Mouse (Mus musculus) MEL (cell line): ENCODE data around the gene Ate1. TPM values are rescaled to one million over a fixed set of nuclear protein-coding genes. Genes with fewer than 3 reads are reported as not detected.
"Not testable (repeated sequence)": the region's sequence is repeated elsewhere in the genome, so short reads cannot be mapped to it uniquely, and the experiment has no call there.

ENCODE experiments used
- DNase-seq: peaks from one replicate; pipeline ENCODE4 v3.0.0; 2011; ENCODE audit warnings: low read depth, low spot score
- H3K27ac ChIP-seq: 2 replicates; pipeline ENCODE4 v1.5.1; 2012; ENCODE audit warnings: low read depth, mild to moderate bottlenecking, control low read depth, low read length, moderate library complexity; ENCODE audit not compliant: control insufficient read depth
- H3K27me3 ChIP-seq, 2 experiments: fragments of 150-350 bp in 1 of 2; sonication (generic) in 1 of 2; 2 replicates each; pipeline ENCODE4 v1.6.1; 2012; ENCODE audit warnings: low read length in 2 of 2, mild to moderate bottlenecking in 2 of 2, improper control_type of control experiment in 1 of 2, moderate library complexity in 1 of 2; ENCODE audit not compliant: insufficient read depth in 2 of 2, control insufficient read depth in 1 of 2
- H3K36me3 ChIP-seq, 2 experiments: 2 replicates each; pipeline ENCODE4 v1.6.1; 2012 to 2014; ENCODE audit warnings: low read length in 2 of 2, improper control_type of control experiment in 1 of 2, inconsistent platforms in 1 of 2, mild to moderate bottlenecking in 1 of 2; ENCODE audit not compliant: insufficient read depth in 2 of 2, control insufficient read depth in 1 of 2
- H3K4me1 ChIP-seq, 2 experiments: fragments of 150-350 bp in 1 of 2; sonication (generic) in 1 of 2; 2 replicates each; pipeline ENCODE4 v1.6.1; 2012; ENCODE audit warnings: low read length in 2 of 2, improper control_type of control experiment in 1 of 2, mild to moderate bottlenecking in 1 of 2; ENCODE audit not compliant: insufficient read depth in 2 of 2, control insufficient read depth in 1 of 2
- H3K4me3 ChIP-seq, 2 experiments: fragments of 150-350 bp in 1 of 2; sonication (generic) in 1 of 2; 2 replicates each; pipeline ENCODE4 v1.5.1; 2012; ENCODE audit warnings: low read depth in 2 of 2, low read length in 2 of 2, mild to moderate bottlenecking in 2 of 2, moderate library complexity in 2 of 2, control low read depth in 1 of 2, improper control_type of control experiment in 1 of 2; ENCODE audit not compliant: control insufficient read depth in 1 of 2, insufficient read depth in 1 of 2
- H3K79me2 ChIP-seq: 2 replicates; pipeline ENCODE4 v1.6.1; 2012; ENCODE audit warnings: mild to moderate bottlenecking, low read length, moderate library complexity; ENCODE audit not compliant: control insufficient read depth, poor library complexity, insufficient read depth
- H3K9ac ChIP-seq: 2 replicates; pipeline ENCODE4 v1.6.1; 2012; ENCODE audit warnings: low read depth, mild to moderate bottlenecking, control low read depth, low read length, moderate library complexity; ENCODE audit not compliant: control insufficient read depth, poor library complexity, severe bottlenecking
- H3K9me3 ChIP-seq: fragments of 150-350 bp; sonication (generic); replicated peaks from 2 replicates; pipeline ENCODE4 v1.6.1; 2012; ENCODE audit warnings: mild to moderate bottlenecking, low read length, improper control_type of control experiment, moderate library complexity; ENCODE audit not compliant: insufficient read depth
- BHLHE40 ChIP-seq: IDR thresholded peaks from 2 replicates; pipeline ENCODE4 v1.6.1; 2012; ENCODE audit warnings: low read depth, mild to moderate bottlenecking, inconsistent platforms, low read length, improper control_type of control experiment, borderline replicate concordance
- CHD2 ChIP-seq: IDR thresholded peaks from 2 replicates; pipeline ENCODE4 v1.6.1; 2011; ENCODE audit warnings: low read length, improper control_type of control experiment
- CTCF ChIP-seq, 3 experiments: IDR thresholded peaks in 2 of 3; conservative IDR thresholded peaks in 1 of 3; 2 replicates each; pipeline ENCODE4 v1.5.1; 2011 to 2012; ENCODE audit warnings: low read length in 3 of 3, low read depth in 2 of 3, mild to moderate bottlenecking in 2 of 3, improper control_type of control experiment in 1 of 3, inconsistent platforms in 1 of 3, mixed read lengths in 1 of 3, moderate library complexity in 1 of 3; ENCODE audit not compliant: control insufficient read depth in 1 of 3, insufficient read depth in 1 of 3, poor library complexity in 1 of 3, severe bottlenecking in 1 of 3
- E2F4 ChIP-seq: IDR thresholded peaks from 2 replicates; pipeline ENCODE4 v1.6.1; 2011; ENCODE audit warnings: low read depth, low read length, improper control_type of control experiment, borderline replicate concordance
- ELF1 ChIP-seq: IDR thresholded peaks from 2 replicates; pipeline ENCODE4 v1.6.1; 2014; ENCODE audit warnings: low read depth, mild to moderate bottlenecking, inconsistent platforms, low read length, improper control_type of control experiment, moderate library complexity
- EP300 ChIP-seq, 2 experiments: IDR thresholded peaks; 2 replicates each; pipeline ENCODE4 v1.6.1; 2011; ENCODE audit warnings: improper control_type of control experiment in 2 of 2, low read length in 2 of 2, low read depth in 1 of 2, mild to moderate bottlenecking in 1 of 2
- ETS1 ChIP-seq: IDR thresholded peaks from 2 replicates; pipeline ENCODE4 v1.6.1; 2012; ENCODE audit warnings: low read depth, mild to moderate bottlenecking, inconsistent platforms, low read length, improper control_type of control experiment, moderate library complexity
- GABPA ChIP-seq: IDR thresholded peaks from 2 replicates; pipeline ENCODE4 v1.6.1; 2012; ENCODE audit warnings: low read depth, mild to moderate bottlenecking, inconsistent platforms, low read length, improper control_type of control experiment, moderate library complexity
- GATA1 ChIP-seq: IDR thresholded peaks from 2 replicates; pipeline ENCODE4 v1.6.1; 2011; ENCODE audit warnings: low read depth, low read length, improper control_type of control experiment
- HCFC1 ChIP-seq: IDR thresholded peaks from 2 replicates; pipeline ENCODE4 v1.6.1; 2012; ENCODE audit warnings: low read depth, mild to moderate bottlenecking, inconsistent platforms, low read length, improper control_type of control experiment, moderate library complexity
- KAT2A ChIP-seq: conservative IDR thresholded peaks from 2 replicates; pipeline ENCODE4 v1.6.1; 2012; ENCODE audit warnings: low read depth, low read length, improper control_type of control experiment, inconsistent platforms
- MAFK ChIP-seq: IDR thresholded peaks from 2 replicates; pipeline ENCODE4 v1.6.1; 2011; ENCODE audit warnings: low read depth, mild to moderate bottlenecking, low read length, improper control_type of control experiment, borderline replicate concordance
- MAX ChIP-seq: IDR thresholded peaks from 2 replicates; pipeline ENCODE4 v1.6.1; 2011; ENCODE audit warnings: low read length, improper control_type of control experiment
- MAZ ChIP-seq: IDR thresholded peaks from 2 replicates; pipeline ENCODE4 v1.6.1; 2012; ENCODE audit warnings: low read depth, mild to moderate bottlenecking, inconsistent platforms, low read length, improper control_type of control experiment
- MEF2A ChIP-seq: IDR thresholded peaks from 2 replicates; pipeline ENCODE4 v1.6.1; 2014; ENCODE audit warnings: low read depth, mild to moderate bottlenecking, inconsistent platforms, low read length, improper control_type of control experiment; ENCODE audit not compliant: poor library complexity, insufficient replicate concordance, severe bottlenecking; ENCODE audit errors: extremely low read depth
- MXI1 ChIP-seq: IDR thresholded peaks from 2 replicates; pipeline ENCODE4 v1.6.1; 2011; ENCODE audit warnings: mild to moderate bottlenecking, low read depth, low read length, improper control_type of control experiment
- MYC ChIP-seq: IDR thresholded peaks from 2 replicates; pipeline ENCODE4 v1.6.1; 2011; ENCODE audit warnings: low read depth, mild to moderate bottlenecking, low read length, improper control_type of control experiment, moderate library complexity
- NELFE ChIP-seq: IDR thresholded peaks from 2 replicates; pipeline ENCODE4 v1.6.1; 2011; ENCODE audit warnings: low read depth, low read length, improper control_type of control experiment
- NRF1 ChIP-seq: IDR thresholded peaks from 2 replicates; pipeline ENCODE4 v1.6.1; 2014; ENCODE audit warnings: low read depth, mild to moderate bottlenecking, inconsistent platforms, low read length, improper control_type of control experiment, moderate library complexity; ENCODE audit not compliant: poor library complexity, insufficient read depth, severe bottlenecking
- POLR2AphosphoS2 ChIP-seq: IDR thresholded peaks from 2 replicates; pipeline ENCODE4 v1.6.1; 2011; ENCODE audit warnings: low read length, improper control_type of control experiment
- POLR2AphosphoS5 ChIP-seq: IDR thresholded peaks from 2 replicates; pipeline ENCODE4 v1.6.1; 2012; ENCODE audit warnings: low read depth, borderline replicate concordance, mild to moderate bottlenecking, inconsistent platforms, low read length, moderate library complexity, mixed read lengths
- RAD21 ChIP-seq: IDR thresholded peaks from 2 replicates; pipeline ENCODE4 v1.6.1; 2011; ENCODE audit warnings: mild to moderate bottlenecking, low read depth, low read length, improper control_type of control experiment
- RCOR1 ChIP-seq: IDR thresholded peaks from 2 replicates; pipeline ENCODE4 v1.6.1; 2012; ENCODE audit warnings: low read depth, mild to moderate bottlenecking, inconsistent platforms, low read length, improper control_type of control experiment
- SIN3A ChIP-seq: IDR thresholded peaks from 2 replicates; pipeline ENCODE4 v1.6.1; 2012; ENCODE audit warnings: low read length, improper control_type of control experiment, inconsistent platforms
- SMC3 ChIP-seq: IDR thresholded peaks from 2 replicates; pipeline ENCODE4 v1.6.1; 2011; ENCODE audit warnings: low read depth, low read length, improper control_type of control experiment
- TBP ChIP-seq: IDR thresholded peaks from 2 replicates; pipeline ENCODE4 v1.8.0; 2011; ENCODE audit warnings: low read depth, low read length, improper control_type of control experiment
- TCF12 ChIP-seq: IDR thresholded peaks from 2 replicates; pipeline ENCODE4 v1.6.1; 2014; ENCODE audit warnings: low read depth, mild to moderate bottlenecking, inconsistent platforms, low read length, improper control_type of control experiment, moderate library complexity
- USF1 ChIP-seq: IDR thresholded peaks from 2 replicates; pipeline ENCODE4 v1.6.1; 2014; ENCODE audit warnings: low read depth, mild to moderate bottlenecking, inconsistent platforms, low read length, improper control_type of control experiment, moderate library complexity
- ZC3H11A ChIP-seq: IDR thresholded peaks from 2 replicates; pipeline ENCODE4 v1.6.1; 2012; ENCODE audit warnings: low read depth, mild to moderate bottlenecking, inconsistent platforms, low read length, improper control_type of control experiment
- ZKSCAN1 ChIP-seq: IDR thresholded peaks from 2 replicates; pipeline ENCODE4 v1.6.1; 2012; ENCODE audit warnings: low read depth, mild to moderate bottlenecking, inconsistent platforms, low read length, improper control_type of control experiment, moderate library complexity
- ZMIZ1 ChIP-seq: IDR thresholded peaks from 2 replicates; pipeline ENCODE4 v1.6.1; 2012; ENCODE audit warnings: low read depth, mild to moderate bottlenecking, inconsistent platforms, low read length, improper control_type of control experiment, moderate library complexity
- ZNF384 ChIP-seq: IDR thresholded peaks from 2 replicates; pipeline ENCODE4 v1.6.1; 2012; ENCODE audit warnings: low read depth, mild to moderate bottlenecking, inconsistent platforms, low read length, improper control_type of control experiment
- polyA plus RNA-seq, 2 experiments: library from polyadenylated mRNA; stranded (reverse) in 1 of 2; unstranded in 1 of 2; fragments of >175 nt in 1 of 2; fragments of >200 nt in 1 of 2; gene quantifications; 2 replicates each; pipeline versions ENCODE4 v1.2.1 to v1.2.4; 2012; ENCODE audit warnings: low replicate concordance in 2 of 2, low read depth in 1 of 2; ENCODE audit not compliant: insufficient read length in 2 of 2, insufficient read depth in 1 of 2, missing spikeins in 1 of 2
- total RNA-seq: library from RNA; depleted of rRNA; stranded (reverse); fragments of 300-350 nt; gene quantifications from 2 replicates; pipeline ENCODE4 v1.2.3, GENCODE M21; 2012

The Ate1 gene
- total and polyA plus RNA-seq, 3 experiments = 21.9 to 28.6 TPM; not detected in 1

DNA sequence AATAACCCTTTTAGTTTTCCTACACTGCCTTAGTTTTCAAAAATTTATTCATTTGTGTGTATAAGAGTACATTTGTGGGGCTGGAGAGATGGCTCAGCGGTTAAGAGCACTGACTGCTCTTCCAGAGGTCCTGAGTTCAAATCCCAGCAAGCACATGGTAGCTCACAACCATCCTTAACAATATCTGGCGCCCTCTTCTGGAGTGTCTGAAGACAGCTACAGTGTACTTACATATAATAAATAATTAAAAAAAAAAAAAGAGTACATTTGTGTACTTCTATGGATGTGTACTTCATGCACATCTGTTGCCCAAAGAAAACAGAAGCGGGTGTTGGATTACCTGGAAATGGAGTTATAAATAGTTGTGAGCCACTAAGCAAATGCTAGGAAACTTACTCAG, 41.2 kb downstream of the Ate1 start:
- TF ChIP-seq ZNF384 = peak; percentile 63
- TF ChIP-seq CTCF (IDR thresholded peaks at IDR 0.05 in 2 of 3, conservative IDR thresholded peaks at IDR 0.05 in 1 of 3; ENCODE audit: control insufficient read depth in 1 of 3, insufficient read depth in 1 of 3, low read depth in 2 of 3, low read length in 3 of 3, poor library complexity in 1 of 3, severe bottlenecking in 1 of 3) = peak in 1 of 3 experiments; percentile 7; a peak in 1 of 6 replicates
- peak; percentile 29; the same call in 1 of the 2 replicates for TF ChIP-seq MYC
- H3K4me3 ChIP-seq, H3K4me1 ChIP-seq, H3K36me3 ChIP-seq, H3K79me2 ChIP-seq, H3K9ac ChIP-seq, H3K9me3 ChIP-seq, H3K27ac ChIP-seq, H3K27me3 ChIP-seq: not testable (repeated sequence)
- peak; percentile 51 for DNase-seq

DNA sequence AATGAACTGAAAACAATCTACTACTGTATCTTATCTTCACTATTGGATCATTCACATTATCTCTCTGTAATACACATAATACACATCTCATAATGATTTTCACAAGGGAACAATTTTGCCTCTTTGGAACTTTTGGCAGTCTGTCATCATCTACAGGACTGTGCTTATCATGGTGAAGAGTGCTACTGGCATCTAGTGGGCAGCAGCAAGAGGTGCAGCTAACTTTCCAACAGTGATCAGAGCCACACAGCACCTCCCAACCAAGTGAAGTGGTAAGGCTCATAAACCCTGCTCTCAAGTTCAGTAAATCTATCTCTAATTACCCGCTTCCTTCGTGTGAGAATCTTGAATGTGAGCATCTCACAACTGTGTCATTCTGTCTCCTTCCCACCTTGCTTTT, 44.2 kb downstream of the Ate1 start:
- H3K36me3 ChIP-seq = peaks cover 0 to 6% of the 10 kb centered on the region in 2 experiments; a peak in 2 of 4 replicates
- peak; percentile 67 for DNase-seq

DNA sequence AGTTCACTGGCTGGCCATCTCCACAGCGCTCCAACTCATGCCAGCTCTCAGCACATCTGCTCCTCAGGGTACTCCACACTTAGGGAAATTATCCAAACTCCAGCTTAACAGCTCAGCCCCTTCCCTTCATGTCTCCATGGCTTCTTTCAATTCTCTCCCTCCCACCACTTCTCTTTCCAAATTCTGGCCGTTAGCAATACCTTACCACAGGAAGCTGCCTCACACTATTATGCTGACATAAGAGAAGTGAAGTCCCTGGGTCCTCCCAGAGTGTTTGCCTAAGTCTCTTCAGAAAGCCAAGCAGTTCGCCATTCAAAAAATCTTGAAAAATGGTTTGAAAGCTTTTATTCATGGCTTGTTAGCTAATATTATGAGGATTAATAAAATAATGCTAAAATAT, 46.3 kb downstream of the Ate1 start:
- TF ChIP-seq SMC3 = no peak
- TF ChIP-seq HCFC1 = no peak
- TF ChIP-seq MAZ = no peak
- no peak overlapping the region for H3K9ac ChIP-seq
- peaks cover 0 to 6% of the 10 kb centered on the region in 2 experiments; a peak in 2 of 4 replicates for H3K36me3 ChIP-seq
- H3K79me2 ChIP-seq = no peaks in the 10 kb centered on the region
- DNase-seq = no peak
- no peaks in the 10 kb centered on the region for H3K9me3 ChIP-seq
- no peaks in the 10 kb centered on the region for H3K4me1 ChIP-seq
- no peak overlapping the region for H3K27ac ChIP-seq
- no peaks in the 10 kb centered on the region for H3K27me3 ChIP-seq
- H3K4me3 ChIP-seq = no peak overlapping the region

More for the DNA sequence above, 44.2 kb downstream of the Ate1 start:
- Histone ChIP-seq H3K9me3 (no peaks in the 10 kb centered on the region), H3K27me3 (no peaks in the 10 kb centered on the region), H3K9ac (no peak overlapping the region), H3K4me1 (no peaks in the 10 kb centered on the region), H3K27ac (no peak overlapping the region), H3K79me2 (no peaks in the 10 kb centered on the region), H3K4me3 (no peak overlapping the region)
- TF ChIP-seq ZC3H11A (peak; percentile 14; the same call in 1 of the 2 replicates), NELFE (no peak), GABPA (no peak), MAX (no peak), CHD2 (no peak), NRF1 (no peak), GATA1 (0 out of 2 replicates have a peak, but pooled peaks have one; percentile 18), E2F4 (no peak), ETS1 (no peak), ZKSCAN1 (no peak), POLR2AphosphoS5 (no peak), KAT2A (no peak), ELF1 (no peak), HCFC1 (no peak), CTCF (IDR thresholded peaks at IDR 0.05 in 2 of 3, conservative IDR thresholded peaks at IDR 0.05 in 1 of 3; ENCODE audit: control insufficient read depth in 1 of 3, insufficient read depth in 1 of 3, low read depth in 2 of 3, low read length in 3 of 3, poor library complexity in 1 of 3, severe bottlenecking in 1 of 3) (peak; percentile 69 to 87 (median 75)), MAFK (no peak), RAD21 (peak; percentile 78), POLR2AphosphoS2 (no peak), TCF12 (no peak), MXI1 (no peak), RCOR1 (no peak), MEF2A (no peak), USF1 (no peak), SIN3A (no peak), SMC3 (peak; percentile 69), TBP (no peak), BHLHE40 (no peak), EP300 (IDR thresholded peaks at IDR 0.05; ENCODE audit: low read depth in 1 of 2, low read length in 2 of 2) (no peak), ZMIZ1 (no peak)
